Mouse (Mus musculus): ENCODE data around the gene Dapp1. TPM values are rescaled to one million over a fixed set of nuclear protein-coding genes. Genes with fewer than 3 reads are reported as not detected.

Gene Dapp1
- total and polyA plus RNA-seq, 3 experiments, result 53.5 to 63.6 (median 62.8) TPM

GRCm38 (mm10) chr3:137935570-137936525 lies 45.5 kb downstream of the Dapp1 start (continued):
- TF ChIP-seq TBP (conservative IDR thresholded peaks at IDR 0.05; ENCODE audit: low read depth, low read length) (no peak), GABPA (IDR thresholded peaks at IDR 0.05; ENCODE audit: insufficient replicate concordance, low read depth, low read length) (no peak), RAD21 (IDR thresholded peaks at IDR 0.05; ENCODE audit: low read depth, low read length) (no peak), E2F4 (IDR thresholded peaks at IDR 0.05; ENCODE audit: insufficient replicate concordance, low read depth, low read length) (no peak), CHD2 (IDR thresholded peaks at IDR 0.05; ENCODE audit: low read length) (peak; percentile 65), MAZ (IDR thresholded peaks at IDR 0.05; ENCODE audit: low read depth, low read length) (0 out of 2 replicates have a peak, but pooled peaks have one; percentile 33), POLR2AphosphoS2 (IDR thresholded peaks at IDR 0.05; ENCODE audit: low read depth, low read length) (peak; percentile 28; the same call in 1 of the 2 replicates), CHD1 (IDR thresholded peaks at IDR 0.05; ENCODE audit: low read depth, low read length) (no peak), ETS1 (conservative IDR thresholded peaks at IDR 0.05; ENCODE audit: low read depth, low read length) (no peak), NELFE (IDR thresholded peaks at IDR 0.05; ENCODE audit: low read depth, low read length) (no peak), JUND (conservative IDR thresholded peaks at IDR 0.05; ENCODE audit: low read depth, low read length) (no peak), POLR2A (IDR thresholded peaks at IDR 0.05; ENCODE audit: low read depth, low read length) (no peak), ZMIZ1 (IDR thresholded peaks at IDR 0.05; ENCODE audit: low read depth, low read length) (no peak), JUN (IDR thresholded peaks at IDR 0.05; ENCODE audit: insufficient read depth, low read depth, low read length) (no peak)

- H3K4me1 ChIP-seq (ENCODE audit: control insufficient read depth in 1 of 2, insufficient read depth in 2 of 2), result peaks cover 6 to 44% of the 10 kb centered on the region in 2 experiments; a peak in 3 of 4 replicates
- no peaks in the 10 kb centered on the region for H3K79me2 ChIP-seq (replicated peaks; ENCODE audit: control insufficient read depth, extremely low read depth, insufficient read depth, poor library complexity, severe bottlenecking)
- no peaks in the 10 kb centered on the region for H3K9me3 ChIP-seq (replicated peaks; ENCODE audit: low read length)
- no peak overlapping the region for H3K9ac ChIP-seq (ENCODE audit: insufficient read depth, low read depth)
- in situ Hi-C loops (cut with MboI; ENCODE audit: low pct_ligation_motif_present, low pct_unique_long_range_greater_than_20kb, low sequenced_read_pairs), result no loop called here
- no peaks in the 10 kb centered on the region for H3K27me3 ChIP-seq (replicated peaks)
- H3K27ac ChIP-seq (ENCODE audit: insufficient read depth, low read depth), result no peak overlapping the region
- H3K36me3 ChIP-seq (replicated peaks in 1 of 2; ENCODE audit: control insufficient read depth in 1 of 2, insufficient read depth in 1 of 2, low read length in 1 of 2), result peaks cover 75 to 94% of the 10 kb centered on the region in 2 experiments
- dilution Hi-C loops (cut with MboI; ENCODE audit: extremely low pct_ligation_motif_present, extremely low pct_unique_long_range_greater_than_20kb, low sequenced_read_pairs), result no loop called here
- H3K4me3 ChIP-seq (replicated peaks in 1 of 3; ENCODE audit: low read depth in 2 of 3, low read length in 2 of 3, poor library complexity in 1 of 3), result no peak overlapping the region
- peak; percentile 42 for DNase-seq (ENCODE audit: extremely low read depth)
- H3K4me2 ChIP-seq (ENCODE audit: insufficient read depth, low read depth, poor library complexity, severe bottlenecking), result no peak overlapping the region
- TF ChIP-seq MAZ (IDR thresholded peaks at IDR 0.05; ENCODE audit: low read depth, low read length) (0 out of 2 replicates have a peak, but pooled peaks have one; percentile 31), SIN3A (IDR thresholded peaks at IDR 0.05; ENCODE audit: low read length) (peak; percentile 60), KAT2A (IDR thresholded peaks at IDR 0.05; ENCODE audit: insufficient replicate concordance, low read length) (no peak), SMC3 (IDR thresholded peaks at IDR 0.05; ENCODE audit: low read depth, low read length) (no peak), IRF4 (IDR thresholded peaks at IDR 0.05; ENCODE audit: low read depth, low read length) (peak; percentile 80), ZC3H11A (IDR thresholded peaks at IDR 0.05; ENCODE audit: low read depth, low read length) (no peak), CTCF (conservative IDR thresholded peaks at IDR 0.05 in 1 of 2, IDR thresholded peaks at IDR 0.05 in 1 of 2; ENCODE audit: low read depth in 2 of 2, low read length in 2 of 2) (no peak), BHLHE40 (IDR thresholded peaks at IDR 0.05; ENCODE audit: low read depth, low read length) (no peak), NRF1 (IDR thresholded peaks at IDR 0.05; ENCODE audit: low read depth, low read length) (no peak), JUN (IDR thresholded peaks at IDR 0.05; ENCODE audit: insufficient read depth, low read depth, low read length) (peak; percentile 51), MAFK (IDR thresholded peaks at IDR 0.05; ENCODE audit: insufficient replicate concordance, low read length) (no peak; the same call in 1 of the 2 replicates), TBP (conservative IDR thresholded peaks at IDR 0.05; ENCODE audit: low read depth, low read length) (no peak), ZNF384 (IDR thresholded peaks at IDR 0.05; ENCODE audit: low read depth, low read length) (no peak), MEF2A (IDR thresholded peaks at IDR 0.05; ENCODE audit: borderline replicate concordance, low read depth, low read length) (peak; percentile 35; the same call in 1 of the 2 replicates), JUND (conservative IDR thresholded peaks at IDR 0.05; ENCODE audit: low read depth, low read length) (peak; percentile 60; the same call in 1 of the 2 replicates), ZKSCAN1 (IDR thresholded peaks at IDR 0.05; ENCODE audit: borderline replicate concordance, low read depth, low read length) (no peak), ETS1 (conservative IDR thresholded peaks at IDR 0.05; ENCODE audit: low read depth, low read length) (peak; percentile 59), TCF12 (IDR thresholded peaks at IDR 0.05; ENCODE audit: low read depth, low read length) (no peak), EP300 (IDR thresholded peaks at IDR 0.05; ENCODE audit: low read length) (peak; percentile 79), RCOR1 (conservative IDR thresholded peaks at IDR 0.05; ENCODE audit: low read depth, low read length) (peak; percentile 67; the same call in 1 of the 2 replicates), ELF1 (IDR thresholded peaks at IDR 0.05; ENCODE audit: low read depth, low read length) (0 out of 2 replicates have a peak, but pooled peaks have one; percentile 7), MXI1 (IDR thresholded peaks at IDR 0.05; ENCODE audit: low read depth, low read length) (no peak)
These were observed 47.4 kb downstream of the Dapp1 start for GRCm38 (mm10) chr3:137933986-137934385.

Measured in CH12.LX (cell line).